Mouse (Mus musculus): ENCODE data around the gene Notch3.

DNA sequence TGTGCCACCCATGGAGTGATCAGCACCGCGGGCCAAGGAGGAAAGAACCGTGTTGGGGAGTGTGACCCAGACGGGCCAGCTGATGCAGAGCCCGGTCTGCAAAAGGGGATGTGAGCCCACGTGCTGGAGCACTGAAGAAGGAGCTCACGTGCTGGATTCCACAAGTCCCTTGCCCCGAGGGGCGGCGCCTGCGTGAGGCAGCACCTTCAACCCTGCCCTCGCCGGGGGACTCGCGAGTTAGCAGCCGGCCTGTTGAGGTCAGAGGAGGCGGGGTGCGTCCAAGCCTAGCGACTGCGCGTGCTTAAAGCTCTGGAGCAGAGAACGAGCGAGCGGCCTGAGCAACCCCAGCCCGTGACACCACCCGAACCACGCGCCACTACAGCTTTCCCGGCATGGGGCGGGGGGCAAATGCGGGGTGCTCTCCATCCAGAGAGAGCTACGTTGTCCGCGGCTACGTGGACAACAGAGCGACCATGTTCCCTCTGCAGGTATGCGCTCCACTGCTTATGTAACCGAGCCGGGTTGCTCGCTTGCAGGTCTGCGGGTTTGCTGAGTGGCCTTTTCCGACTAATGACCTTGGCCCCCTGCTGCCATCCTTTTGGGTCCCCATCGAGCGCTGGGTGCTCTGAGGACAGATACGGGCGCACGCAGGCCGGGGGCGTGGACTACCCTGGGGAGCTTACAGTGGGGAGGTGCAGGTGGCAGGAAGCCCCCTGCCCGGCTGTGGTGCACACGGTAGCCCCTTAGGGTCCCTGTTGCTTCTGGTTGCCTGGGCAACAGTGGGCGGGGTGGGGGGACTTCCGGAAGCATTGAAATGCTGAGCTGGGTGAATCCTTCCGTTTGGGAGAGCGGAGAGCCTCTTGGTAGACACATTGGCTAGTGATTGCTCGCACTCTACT is 52.9 kb downstream of the Notch3 start:
- TF ChIP-seq CTCF (IDR thresholded peaks at IDR 0.05; ENCODE audit: low read depth, low read length) (no peak), TAL1 (conservative IDR thresholded peaks at IDR 0.05; ENCODE audit: low read depth, low read length) (no peak), POLR2AphosphoS5 (IDR thresholded peaks at IDR 0.05; ENCODE audit: insufficient replicate concordance, low read depth, low read length) (no peak), GATA2 (IDR thresholded peaks at IDR 0.05; ENCODE audit: borderline replicate concordance, low read depth, low read length) (no peak), GATA1 (IDR thresholded peaks at IDR 0.05; ENCODE audit: borderline replicate concordance, low read length) (no peak)

Data from G1E (cell line).